Mouse (Mus musculus): Measurements from ENCODE around the gene Olfr1502. TPM values are rescaled to one million over a fixed set of nuclear protein-coding genes. Genes with fewer than 3 reads are reported as not detected.
"Not testable (repeated sequence)": the region's sequence is repeated elsewhere in the genome, so short reads cannot be mapped to it uniquely, and the experiment has no call there.

Gene Olfr1502
- total RNA-seq (2021), result not detected

DNA sequence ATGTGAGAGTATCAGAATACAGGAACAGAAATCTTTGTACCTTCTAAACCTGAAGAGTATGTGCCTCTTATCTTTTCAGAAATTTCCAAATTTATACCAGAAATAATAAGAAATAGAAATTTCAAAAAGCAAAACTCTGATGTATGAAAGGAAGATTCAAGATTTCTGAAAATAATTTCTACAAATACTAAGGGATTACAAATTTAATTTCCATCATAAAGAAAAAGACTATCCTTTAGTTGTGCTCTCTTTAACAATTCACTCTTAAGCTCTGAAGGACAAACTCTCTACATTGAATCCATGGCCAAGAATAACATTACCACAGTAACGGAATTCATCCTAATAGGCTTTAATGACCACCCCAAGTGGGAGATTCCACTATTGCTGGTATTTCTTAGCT is at the start of gene Olfr1502:
Gene Olfr1502 (plus strand): TSS at position 301 of the 400 bp plus-strand sequence.
- DNase-seq (ENCODE audit: low spot score in 2 of 2), result no peak
- intact Hi-C loops (cut with DNase I), result no loop called here

DNA sequence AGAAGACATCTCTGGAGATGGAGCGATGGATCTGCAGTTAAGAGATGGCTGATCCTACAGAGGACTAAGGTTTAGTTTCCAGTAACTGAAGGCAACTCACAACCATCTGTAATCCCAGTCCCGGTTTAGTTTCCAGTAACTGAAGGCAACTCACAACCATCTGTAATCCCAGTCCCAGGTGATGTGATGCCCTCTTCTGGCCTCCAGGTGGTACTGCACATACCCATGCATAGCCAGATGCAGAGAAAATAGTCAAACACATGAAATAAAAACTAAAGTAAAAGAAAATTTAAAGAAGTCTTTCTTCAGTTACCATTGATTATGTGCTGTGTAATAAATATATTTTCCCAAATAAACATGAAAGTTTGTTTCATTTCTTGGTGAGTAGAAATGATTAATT is 48.8 kb upstream of the Olfr1502 start:
- DNase-seq (ENCODE audit: low spot score in 2 of 2), result no peak
- intact Hi-C loops (cut with DNase I), result no loop called here

DNA sequence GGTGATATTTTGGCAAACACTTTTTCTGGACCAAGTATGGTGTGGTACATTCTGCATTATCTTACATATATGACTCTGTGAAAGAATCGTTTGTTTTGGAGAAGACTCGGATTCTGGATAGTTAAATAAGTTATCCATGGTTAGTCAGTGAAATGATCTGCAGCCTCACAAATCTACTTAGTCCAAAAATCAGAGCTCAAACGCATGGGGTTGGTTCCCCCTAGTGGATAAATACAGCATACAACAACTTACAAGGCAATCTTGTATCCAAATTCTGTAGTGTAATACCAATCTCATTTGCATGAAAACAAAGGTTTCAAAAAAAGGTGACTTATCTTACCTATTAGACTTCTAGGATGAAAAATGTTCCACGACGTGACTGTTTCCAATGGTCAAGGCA is 42.8 kb upstream of the Olfr1502 start:
- DNase-seq (ENCODE audit: low spot score in 2 of 2), result no peak
- intact Hi-C loops (cut with DNase I), result no loop called here

DNA sequence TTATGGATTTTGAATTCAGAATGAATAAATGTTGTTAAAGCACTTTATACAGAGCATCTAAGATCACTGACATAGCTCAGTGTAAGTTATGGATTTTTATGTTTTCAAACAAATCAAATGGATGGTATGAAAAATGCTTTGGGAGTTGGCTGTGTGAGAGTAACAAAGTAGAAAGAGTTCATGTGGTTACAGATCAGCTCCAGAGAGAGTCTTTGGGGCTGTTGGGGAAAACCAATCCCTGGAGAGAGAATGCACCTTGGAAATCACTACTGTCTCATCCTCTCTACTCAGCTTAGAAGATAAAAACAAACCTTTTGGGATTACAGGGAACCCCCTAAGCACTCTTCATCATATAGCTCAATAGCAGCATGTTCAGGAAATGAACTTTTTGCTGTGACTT is 42.2 kb upstream of the Olfr1502 start, which contains the start of gene Olfr1499:
Gene Olfr1499 (minus strand): TSS at position 101 of the 400 bp plus-strand sequence.
- intact Hi-C loops (cut with DNase I), result no loop called here
- DNase-seq (ENCODE audit: low spot score in 2 of 2), result no peak

DNA sequence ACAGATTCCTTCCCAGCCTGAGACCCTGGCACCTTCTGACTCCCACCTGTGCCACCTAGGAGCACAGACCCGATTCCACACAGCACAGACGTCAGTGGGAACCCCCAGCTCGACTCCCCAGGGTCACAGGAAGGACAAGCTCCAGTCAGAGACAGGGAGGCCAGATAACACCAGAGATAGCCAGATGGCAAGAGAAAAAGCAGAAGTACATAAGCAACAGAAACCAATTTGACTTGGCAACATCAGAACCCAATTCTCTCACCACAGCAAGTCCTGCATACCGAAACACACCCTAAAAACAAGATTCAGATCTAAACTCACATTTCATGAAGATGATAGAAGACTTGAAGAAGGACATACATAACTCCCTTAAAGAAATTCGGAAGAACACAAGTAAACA is 40.7 kb upstream of the Olfr1502 start:
- intact Hi-C loops (cut with DNase I), result no loop called here
- no peak for DNase-seq (ENCODE audit: low spot score in 2 of 2)

DNA sequence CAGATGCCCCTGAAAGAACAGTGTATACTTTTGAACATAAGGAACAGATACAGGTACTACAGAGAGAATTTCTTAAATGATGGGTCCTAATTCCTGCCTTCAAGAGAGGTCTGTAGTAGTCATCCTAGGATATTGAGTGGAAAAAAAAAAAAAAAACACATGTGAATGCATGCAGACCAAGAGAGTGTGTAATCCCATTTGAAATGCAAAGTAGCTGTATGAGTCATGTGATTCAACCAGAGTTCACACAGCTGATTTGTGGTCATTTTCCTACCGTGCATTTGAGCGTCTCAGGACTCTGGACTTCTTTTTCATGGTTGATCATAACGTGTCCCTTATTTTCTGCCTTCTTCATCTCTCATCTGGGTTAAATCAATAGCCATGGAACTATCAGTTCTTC is 33.1 kb upstream of the Olfr1502 start:
- intact Hi-C loops (cut with DNase I), result no loop called here
- no peak for DNase-seq (ENCODE audit: low spot score in 2 of 2)

DNA sequence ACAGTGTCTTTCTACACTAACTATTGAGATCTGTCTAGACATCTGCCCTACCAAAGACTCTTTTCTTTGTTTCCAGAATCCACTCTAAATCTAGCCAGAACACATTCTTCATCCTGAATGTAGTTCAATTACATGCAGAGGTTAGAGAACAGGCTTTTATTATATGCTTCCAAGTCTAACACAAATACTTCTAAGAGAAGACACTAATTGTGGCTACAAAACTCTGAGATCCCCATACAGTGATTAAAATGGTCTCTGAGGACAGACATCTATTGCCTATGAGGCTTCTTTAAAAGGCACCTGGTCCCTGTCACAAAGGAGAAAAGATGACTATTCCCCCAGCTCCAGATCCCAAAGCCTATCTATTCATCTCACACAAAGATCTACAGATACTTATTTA is 31.2 kb upstream of the Olfr1502 start, which contains the start of gene Olfr1500:
Gene Olfr1500 (minus strand): TSS at position 101 of the 400 bp plus-strand sequence.
- intact Hi-C loops (cut with DNase I), result no loop called here
- no peak for DNase-seq (ENCODE audit: low spot score in 2 of 2)

DNA sequence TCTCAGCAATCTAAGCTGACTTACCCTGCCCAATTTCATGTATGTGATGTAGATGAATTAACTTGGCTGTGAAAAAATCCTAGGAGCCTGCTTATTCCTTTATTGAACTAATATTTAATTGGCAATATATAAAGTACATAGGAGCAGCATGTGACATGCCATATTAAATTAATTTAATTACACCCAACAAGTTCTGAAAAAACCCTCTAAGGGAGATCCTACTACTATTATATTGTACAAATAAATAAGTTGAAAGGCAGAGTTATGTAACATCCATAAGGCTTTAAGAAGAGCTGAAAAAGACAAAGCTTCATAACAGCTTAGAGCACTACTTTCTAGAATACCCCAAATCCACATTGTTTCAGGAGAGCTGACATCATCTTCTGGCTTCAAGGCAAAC is 11.0 kb upstream of the Olfr1502 start, which contains the start of gene Olfr1501:
Gene Olfr1501 (minus strand): TSS at position 101 of the 400 bp plus-strand sequence.
- DNase-seq (ENCODE audit: low spot score in 2 of 2); intact Hi-C loops (cut with DNase I): not testable (repeated sequence)

DNA sequence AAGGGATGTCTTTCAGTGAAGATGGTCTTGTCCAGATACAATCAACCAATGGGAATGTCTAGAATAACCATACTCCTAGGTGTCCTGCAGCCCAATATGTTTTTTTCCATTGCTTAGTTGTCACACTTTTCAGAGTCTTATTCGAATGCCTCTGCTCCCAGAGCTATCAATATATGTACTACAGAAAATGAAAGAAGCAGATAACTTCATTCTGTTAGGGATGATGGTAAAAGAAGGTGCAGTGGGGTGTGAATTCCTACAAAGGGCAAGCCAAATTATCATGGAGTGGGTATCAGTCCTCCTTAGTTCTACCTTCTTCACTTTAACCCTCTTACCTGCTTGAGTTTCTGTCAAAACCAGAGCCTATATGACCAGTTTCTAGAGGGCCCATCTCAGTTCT is 36.2 kb downstream of the Olfr1502 start, which contains the start of gene Olfr1504:
Gene Olfr1504 (minus strand): TSS at position 101 of the 400 bp plus-strand sequence.
- no peak for DNase-seq (ENCODE audit: low spot score in 2 of 2)
- intact Hi-C loops (cut with DNase I), result no loop called here

Other genes starting within 250 kb of the Olfr1502 start
- not detected for gene Olfr1487, start 244.4 kb upstream of the Olfr1502 start, total RNA-seq (2021)
- gene Olfr1489, start 230.2 kb upstream of the Olfr1502 start, total RNA-seq (2021), result not detected
- not detected for gene Olfr1490, start 210.7 kb upstream of the Olfr1502 start, total RNA-seq (2021)
- gene Olfr1491, start 164.5 kb upstream of the Olfr1502 start, total RNA-seq (2021), result not detected
- gene Olfr1493-ps1, start 138.5 kb upstream of the Olfr1502 start, total RNA-seq (2021), result not detected
- gene Olfr1494, start 122.1 kb upstream of the Olfr1502 start, total RNA-seq (2021), result not detected
- gene Olfr1495, start 97.2 kb upstream of the Olfr1502 start, total RNA-seq (2021), result not detected
- not detected for gene Olfr1496, start 83.9 kb upstream of the Olfr1502 start, total RNA-seq (2021)
- not detected for gene Olfr1497, start 63.6 kb upstream of the Olfr1502 start, total RNA-seq (2021)
- not detected for gene Olfr1499, start 42.3 kb upstream of the Olfr1502 start, total RNA-seq (2021)
- not detected for gene Olfr1500, start 31.3 kb upstream of the Olfr1502 start, total RNA-seq (2021)
- gene Olfr1501, start 11.1 kb upstream of the Olfr1502 start, total RNA-seq (2021), result not detected
- gene Olfr1504, start 36.1 kb downstream of the Olfr1502 start, total RNA-seq (2021), result not detected
- not detected for gene Olfr1505, start 51.7 kb downstream of the Olfr1502 start, total RNA-seq (2021)